Mouse (Mus musculus) kidney, adult 18-20 months (tissue): Measurements from ENCODE around the gene Atp2c2.

Experiments
- DNase-seq: peaks from one replicate; pipeline ENCODE4 v3.0.0; 2021

The Atp2c2 gene

DNA sequence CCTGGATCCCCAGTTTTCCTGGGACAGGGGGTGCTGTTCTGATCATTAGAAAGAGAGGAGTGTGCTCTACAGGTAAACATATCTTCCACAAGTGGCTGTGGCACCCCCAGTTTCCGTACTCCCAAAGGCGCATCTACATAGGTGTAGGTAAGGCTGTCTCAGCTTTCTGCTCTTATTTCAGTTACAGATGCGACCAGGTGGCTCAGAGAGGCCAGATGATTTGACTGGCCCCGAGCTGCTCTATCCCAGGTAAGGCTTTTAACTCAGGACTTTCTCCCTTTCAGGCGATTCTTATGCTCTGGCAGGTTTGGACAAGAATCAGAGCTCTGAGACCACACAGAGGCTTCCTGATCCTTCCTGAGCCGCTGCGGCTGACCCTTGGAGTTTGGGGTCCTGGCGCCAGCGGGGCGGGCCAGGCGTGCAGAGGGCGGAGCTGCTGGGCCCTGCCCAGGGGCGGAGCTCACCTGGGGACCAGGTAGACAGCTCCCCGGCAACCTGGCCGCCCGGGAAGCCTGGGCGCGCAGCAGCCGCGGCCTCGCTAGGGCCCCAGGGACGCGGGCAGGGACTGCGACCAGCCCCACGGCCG is at the start of gene Atp2c2:
Gene Atp2c2, plus strand, starts transcription at position 461 of the 586 bp plus-strand sequence.
- peak; percentile 73 for DNase-seq

GRCm38 (mm10) chr8:119651324-119651723 is 48.5 kb upstream of the Atp2c2 start:
- no peak for DNase-seq

DNA sequence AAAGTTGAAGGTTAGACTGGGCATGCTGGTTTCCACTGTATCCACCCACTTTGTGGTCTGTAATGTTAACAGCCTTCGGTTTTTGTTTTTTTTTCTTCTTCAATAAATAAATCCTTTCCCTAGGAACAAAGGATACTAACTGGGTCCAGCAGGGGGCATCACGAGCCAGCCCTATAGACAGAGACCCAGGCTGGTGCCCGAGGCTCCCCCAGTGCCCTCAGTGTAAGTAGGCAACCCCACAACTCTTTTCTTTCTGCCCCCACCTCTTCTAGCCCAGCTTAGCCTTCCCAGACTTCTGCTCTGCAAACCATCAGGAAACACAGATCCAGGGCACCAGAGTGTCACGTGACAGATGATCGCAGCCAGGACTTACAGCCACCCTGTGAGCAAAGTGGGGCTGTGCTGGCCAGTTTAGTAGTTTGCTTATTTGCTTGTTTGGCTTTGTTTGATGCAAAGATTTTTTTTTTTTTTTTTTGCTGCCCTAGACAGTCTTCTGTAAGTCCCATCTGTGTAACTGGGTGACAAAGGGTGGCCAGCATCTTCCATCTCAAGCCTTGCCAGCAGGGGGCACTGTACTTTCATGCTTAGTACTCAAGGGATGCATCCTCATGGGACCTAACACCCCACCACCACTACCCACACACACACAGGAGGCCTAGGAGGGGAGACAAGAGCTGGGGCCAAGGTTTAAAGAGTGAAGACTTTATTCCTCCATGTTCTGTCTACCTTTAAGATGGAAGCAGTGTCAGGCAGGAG is 42.9 kb upstream of the Atp2c2 start:
- peak; percentile 50 for DNase-seq

DNA sequence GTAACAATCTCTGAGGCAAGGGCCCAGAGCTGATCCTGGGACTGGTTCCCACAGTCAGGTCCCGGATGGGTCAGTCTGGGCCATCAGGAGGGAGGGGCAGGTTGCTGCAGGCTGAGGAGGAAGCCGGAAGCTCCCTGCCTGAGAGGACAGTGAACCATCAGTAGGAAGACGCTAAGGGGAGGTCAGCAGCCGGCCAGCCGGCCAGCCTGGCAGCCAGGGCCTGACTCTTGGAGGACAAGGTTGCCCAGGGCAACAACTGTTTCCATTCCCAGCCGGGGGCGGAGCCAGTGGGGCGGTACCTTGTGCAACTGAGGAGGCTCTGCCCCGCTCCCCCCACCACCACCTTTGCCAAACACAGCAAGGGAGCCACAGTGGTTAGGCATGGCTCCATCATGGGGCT is 38.7 kb upstream of the Atp2c2 start:
- DNase-seq: peak; percentile 60

DNA sequence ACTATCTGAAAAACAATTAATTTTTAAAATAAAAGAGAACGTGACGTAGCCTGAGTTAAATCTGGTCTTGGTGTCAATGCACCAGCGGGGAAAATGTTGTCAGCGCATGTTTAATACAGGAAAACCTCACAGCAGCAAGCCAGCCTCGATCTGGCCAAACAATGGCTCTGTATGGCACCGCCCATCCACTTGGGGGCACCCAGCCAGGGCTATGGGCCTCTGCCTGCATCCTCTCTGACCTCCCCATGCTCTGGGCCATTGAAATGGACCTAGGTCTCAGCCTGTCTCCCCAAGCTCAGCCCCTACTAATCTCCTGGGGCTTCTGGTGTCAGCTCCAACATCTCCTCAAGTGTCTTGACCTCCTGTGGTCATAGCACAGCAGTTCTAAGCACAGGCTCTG is 37.9 kb upstream of the Atp2c2 start:
- no peak for DNase-seq

DNA sequence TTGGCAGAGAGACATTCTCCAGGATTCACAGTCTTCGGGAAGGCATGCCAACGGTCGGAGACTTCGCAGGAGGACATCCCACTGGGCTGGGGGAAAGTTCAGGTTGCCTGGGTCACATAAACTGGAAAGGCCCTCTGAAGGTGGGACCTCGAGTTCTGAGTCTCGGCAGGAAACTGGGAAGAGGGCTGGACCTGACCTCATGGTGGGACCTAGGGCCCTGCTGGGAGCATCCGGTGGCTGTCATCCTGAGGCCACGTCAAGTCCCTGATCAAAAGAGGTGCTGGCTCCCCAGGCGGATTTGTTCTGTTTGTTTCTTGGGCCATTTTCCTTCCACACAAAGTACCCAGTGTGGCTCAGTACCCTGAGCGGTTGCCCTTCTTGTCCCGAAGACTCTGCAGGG is 36.4 kb upstream of the Atp2c2 start:
- DNase-seq: no peak

DNA sequence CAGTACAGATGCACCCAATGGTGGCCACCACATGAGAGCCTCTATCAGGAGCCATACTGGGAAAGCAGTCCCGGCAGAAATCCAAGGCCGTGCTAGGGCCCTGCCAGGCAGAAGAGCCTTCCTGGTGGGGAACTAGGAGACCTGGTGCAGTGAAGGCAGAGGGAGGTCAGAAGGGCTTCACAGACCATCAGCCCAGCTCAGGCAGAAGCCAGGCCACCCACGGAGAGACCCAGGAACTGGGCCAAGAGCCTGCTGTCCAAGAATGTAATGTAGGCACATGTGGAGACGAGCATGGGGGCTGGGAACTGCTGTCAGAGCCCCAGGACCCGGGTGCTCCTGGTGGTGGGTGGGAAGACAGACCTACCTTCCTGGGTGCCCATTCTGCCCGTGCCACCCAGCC is 34.5 kb upstream of the Atp2c2 start:
- no peak for DNase-seq

- no peak for DNase-seq
Observed at GRCm38 (mm10) chr8:119666219-119666951, 33.4 kb upstream of the Atp2c2 start, which contains the start of gene Wfdc1. Gene Wfdc1, plus strand, starts transcription at chr8:119666365.

- no peak for DNase-seq
Observed at GRCm38 (mm10) chr8:119668447-119668846, 31.4 kb upstream of the Atp2c2 start.

DNA sequence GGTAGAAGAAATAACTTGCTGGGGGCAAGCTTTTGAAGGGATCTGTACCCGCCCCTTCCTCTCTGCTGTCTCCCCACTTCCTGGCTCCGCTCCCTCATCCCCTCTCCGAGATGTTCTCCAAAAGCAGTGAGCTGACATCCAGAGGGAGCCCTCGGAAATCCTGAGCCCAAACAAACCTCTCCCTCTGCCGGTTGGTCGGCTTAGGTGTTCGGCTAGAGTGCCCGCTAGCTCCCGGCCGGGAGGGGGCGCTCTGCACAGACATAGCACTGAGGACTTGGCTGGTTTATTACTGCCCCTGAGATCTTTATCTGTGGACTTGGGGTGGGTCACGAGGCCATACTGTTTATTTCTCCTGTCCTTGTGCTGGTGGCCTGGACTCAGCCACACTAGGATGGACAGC is 30.5 kb upstream of the Atp2c2 start:
- no peak for DNase-seq

GRCm38 (mm10) chr8:119670419-119671091 is 29.3 kb upstream of the Atp2c2 start:
- DNase-seq: peak; percentile 32

- DNase-seq: no peak
Observed at GRCm38 (mm10) chr8:119673976-119674555, 25.7 kb upstream of the Atp2c2 start.

DNA sequence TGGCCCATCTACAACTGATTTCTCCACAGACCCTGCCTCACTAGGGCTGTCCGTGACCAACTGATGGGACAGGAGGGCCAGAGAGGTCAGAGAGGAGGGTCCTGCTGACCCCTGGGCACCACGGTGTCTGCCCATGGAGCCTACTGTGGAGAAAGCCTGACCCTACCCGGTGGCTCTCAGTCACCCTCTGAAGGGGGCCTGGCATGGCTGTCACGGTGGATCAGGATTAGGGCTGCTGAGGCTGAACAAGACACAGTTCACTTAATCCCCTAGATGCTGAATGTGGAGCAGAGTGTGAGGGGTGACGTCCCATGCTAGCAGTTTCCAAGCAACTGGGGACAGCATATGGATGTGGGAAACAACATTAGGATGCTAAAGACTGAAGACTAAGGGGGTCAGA is 24.4 kb upstream of the Atp2c2 start:
- no peak for DNase-seq

DNA sequence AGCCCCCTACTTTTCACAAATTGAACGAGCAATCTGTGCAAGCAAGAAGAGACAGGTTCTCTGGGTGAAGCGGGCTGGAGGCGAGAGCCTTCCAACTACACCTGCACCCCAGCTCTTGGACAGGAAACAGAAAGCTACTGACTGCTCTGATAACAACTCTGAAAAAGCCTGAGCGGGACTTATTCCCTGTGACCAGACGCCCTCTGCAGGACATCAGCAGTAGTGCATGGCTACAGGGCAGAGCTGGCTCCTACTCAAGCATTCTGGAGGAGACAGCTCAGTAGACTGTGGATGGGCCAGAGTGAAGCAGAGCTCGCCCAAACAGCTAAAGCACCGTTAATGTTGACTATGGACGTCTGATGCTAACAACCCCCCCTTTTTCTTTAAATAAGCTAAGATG is 23.4 kb upstream of the Atp2c2 start:
- peak; percentile 94 for DNase-seq

DNA sequence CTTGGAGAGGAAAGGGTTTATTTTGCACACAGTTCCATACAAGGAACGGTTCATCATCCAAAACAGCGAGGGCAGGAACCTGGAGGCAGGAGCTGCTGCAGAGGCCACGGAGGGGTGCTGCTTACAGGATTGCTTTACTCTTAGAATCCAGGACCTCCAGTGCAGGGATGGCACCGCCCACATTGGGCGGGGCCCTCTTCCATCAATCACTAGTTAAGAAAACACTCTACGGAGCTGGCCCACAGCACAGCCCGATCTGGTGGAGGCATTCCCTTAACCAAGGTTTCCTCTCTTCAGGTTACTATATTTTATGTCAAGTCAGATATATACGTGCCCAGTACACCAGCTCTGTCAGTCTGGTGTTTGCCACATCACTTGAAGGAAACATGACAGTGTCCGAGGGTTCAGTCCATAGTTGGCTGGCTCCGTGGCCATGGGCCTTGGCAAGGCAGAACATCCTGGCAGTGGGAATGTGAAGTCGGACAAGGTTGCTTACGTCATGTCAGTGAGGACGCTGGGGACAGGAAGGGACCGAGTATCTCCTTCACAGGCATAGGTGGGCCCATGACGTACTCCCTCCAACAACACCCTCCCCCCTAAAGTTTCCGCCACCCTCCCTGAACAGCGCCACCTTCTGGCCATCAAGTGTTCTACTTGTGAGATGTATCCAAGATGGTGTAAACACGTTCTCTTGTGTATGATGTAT is 21.5 kb upstream of the Atp2c2 start:
- DNase-seq: peak; percentile 36

GRCm38 (mm10) chr8:119679184-119679583 is 20.6 kb upstream of the Atp2c2 start:
- no peak for DNase-seq

GRCm38 (mm10) chr8:119690602-119691001 is 9.2 kb upstream of the Atp2c2 start:
- no peak for DNase-seq

- no peak for DNase-seq
Observed at GRCm38 (mm10) chr8:119691989-119692388, 7.8 kb upstream of the Atp2c2 start.

GRCm38 (mm10) chr8:119694696-119695095 is 5.1 kb upstream of the Atp2c2 start:
- DNase-seq: no peak

DNA sequence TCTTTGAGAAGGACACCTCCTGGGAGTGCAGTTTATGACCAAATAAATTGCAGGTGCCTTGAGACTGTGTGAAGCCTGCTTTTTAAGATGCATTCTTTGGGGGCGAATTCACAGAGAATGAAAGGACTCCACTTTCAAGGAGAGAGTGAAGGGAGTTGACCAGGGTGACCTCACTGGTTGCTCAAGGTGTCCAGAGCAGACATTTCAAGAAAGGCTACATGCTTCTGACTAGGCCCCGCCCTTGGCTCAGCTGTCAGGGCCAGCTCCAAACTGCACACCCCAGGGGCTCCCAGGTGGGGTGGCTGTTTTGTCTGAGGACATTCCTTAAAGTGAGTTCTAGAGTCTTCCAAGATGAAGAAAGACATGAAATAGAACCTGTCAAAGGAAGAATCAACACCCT is 2.6 kb upstream of the Atp2c2 start:
- DNase-seq: no peak

DNA sequence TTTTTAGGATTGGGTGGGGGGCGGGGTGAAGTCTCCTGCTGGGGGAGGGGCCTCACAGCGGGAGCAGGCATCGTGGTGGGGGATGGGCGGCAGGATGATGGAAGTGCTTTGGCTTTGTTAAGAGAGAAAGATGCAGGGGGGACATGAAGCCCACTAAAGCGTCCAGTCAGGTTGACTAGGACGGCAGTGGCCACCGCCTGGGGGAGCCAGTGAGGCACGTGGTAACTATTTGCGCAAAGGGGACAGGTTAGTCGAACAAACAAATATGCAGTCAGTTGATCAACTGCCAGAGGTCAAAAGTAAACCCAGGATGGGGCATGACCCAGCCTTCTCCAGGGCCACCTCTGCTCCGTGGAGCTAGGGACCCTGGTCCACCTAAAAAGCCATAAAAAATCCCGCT is 849 bp upstream of the Atp2c2 start:
- peak; percentile 77 for DNase-seq

- no peak for DNase-seq
Observed at GRCm38 (mm10) chr8:119702965-119703364, 3.2 kb downstream of the Atp2c2 start.
